Comparison of ENCODE assay signal across 28 mouse cellular contexts in the genomic region with DNA sequence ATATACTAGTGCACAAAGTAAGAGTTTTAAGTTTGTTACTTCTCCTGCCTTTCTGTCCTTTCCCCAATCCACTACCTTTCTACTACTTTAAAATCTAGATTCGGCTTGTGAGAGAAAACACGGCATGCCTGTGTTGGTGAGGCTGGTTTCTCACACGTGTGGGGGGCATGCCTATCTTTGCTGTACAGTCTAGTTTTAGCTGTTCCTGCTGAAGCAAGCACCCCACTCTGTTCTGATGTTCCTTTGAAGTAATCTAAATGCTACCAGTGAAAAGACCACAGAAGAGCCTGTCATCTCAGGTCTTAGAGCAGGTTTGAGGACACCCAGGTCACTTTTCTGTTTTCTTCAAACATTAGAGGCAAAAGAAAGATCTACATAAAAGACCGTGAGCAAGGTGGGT.
DNase-seq lines count a peak whose midpoint lies in the region; ATAC-seq and TF ChIP-seq lines count a peak whose summit lies in the region.
"Had no signal": no experiment of that assay in that cellular context is flagged by ENCODE, and none has a peak within 500 bp of the region (broad histone marks: within the 10 kb centered on the region; RNA-seq: fewer than 3 reads in every experiment).

No protein-coding gene starts in this region.

- peaks cover 16% of the 10 kb centered on the region for H3K79me2 ChIP-seq in MEL (ENCODE audit: control insufficient read depth, insufficient read depth, low read length, poor library complexity)

- no peak overlapping the region for H3K4me3 ChIP-seq in heart, embryonic 12.5 days
- H3K4me3 ChIP-seq in MEL (ENCODE audit: control insufficient read depth in 1 of 2, insufficient read depth in 1 of 2, low read depth in 2 of 2, low read length in 2 of 2) = peak overlapping the region; percentile 1 to 10; a peak in 1 of 4 replicates
- H3K4me3 ChIP-seq in liver, embryonic 12.5 days = no peak overlapping the region
- no peak overlapping the region for H3K4me3 ChIP-seq in liver, postnatal 0 days (ENCODE audit: low read depth, low read length)
- no peak overlapping the region for H3K4me3 ChIP-seq in neural tube, embryonic 15.5 days (replicated peaks)
- H3K4me3 ChIP-seq: embryonic facial prominence, embryonic 13.5 days; forebrain, embryonic 10.5 days; forebrain, embryonic 15.5 days; hindbrain, embryonic 10.5 days; hindbrain, embryonic 15.5 days; lung, embryonic 15.5 days; midbrain, embryonic 12.5 days; neural tube, embryonic 13.5 days had no signal

- intact Hi-C loops in gastrocnemius, postnatal 14 days (cut with DNase I; ENCODE audit: low total_unique reads) = no loop called here

- H3K4me2 ChIP-seq in heart, embryonic 12.5 days = no peak overlapping the region
- peak overlapping the region; percentile 13; the same call in 1 of the 2 replicates for H3K4me2 ChIP-seq in liver, embryonic 12.5 days
- no peak overlapping the region for H3K4me2 ChIP-seq in liver, postnatal 0 days (ENCODE audit: low read depth, low read length)
- no peak overlapping the region for H3K4me2 ChIP-seq in neural tube, embryonic 15.5 days
- H3K4me2 ChIP-seq: embryonic facial prominence, embryonic 13.5 days; forebrain, embryonic 15.5 days; hindbrain, embryonic 15.5 days; lung, embryonic 15.5 days; midbrain, embryonic 12.5 days; neural tube, embryonic 13.5 days had no signal

- no peak for ATAC-seq in heart, embryonic 12.5 days (ENCODE audit: insufficient number of reproducible peaks, low FRiP score)
- ATAC-seq in liver, embryonic 12.5 days = no peak
- no peak for ATAC-seq in liver, postnatal 0 days
- no peak for ATAC-seq in neural tube, embryonic 15.5 days (ENCODE audit: low FRiP score)
- ATAC-seq: activated CD4-positive, CD25-positive, alpha-beta regulatory T cell, adult 4 months; CD4-positive, CD25-positive, alpha-beta regulatory T cell, adult 4 months; forebrain, embryonic 15.5 days; inflammation-experienced regulatory T-cells, adult 6 months had no signal

- no peak for TF ChIP-seq RAD21 in MEL (IDR thresholded peaks at IDR 0.05; ENCODE audit: low read depth, low read length)

- H3K27me3 ChIP-seq in heart, embryonic 12.5 days (replicated peaks) = no peaks in the 10 kb centered on the region
- H3K27me3 ChIP-seq in MEL (ENCODE audit: control insufficient read depth in 1 of 2, insufficient read depth in 2 of 2, low read length in 2 of 2) = no peaks in the 10 kb centered on the region
- H3K27me3 ChIP-seq in liver, embryonic 12.5 days (replicated peaks) = no peaks in the 10 kb centered on the region
- H3K27me3 ChIP-seq in liver, postnatal 0 days (ENCODE audit: insufficient read depth, low read length) = no peaks in the 10 kb centered on the region
- H3K27me3 ChIP-seq in neural tube, embryonic 15.5 days (replicated peaks) = no peaks in the 10 kb centered on the region
- H3K27me3 ChIP-seq: embryonic facial prominence, embryonic 13.5 days; forebrain, embryonic 15.5 days; hindbrain, embryonic 15.5 days; lung, embryonic 15.5 days; midbrain, embryonic 12.5 days; neural tube, embryonic 13.5 days had no signal

- TF ChIP-seq CTCF in MEL (IDR thresholded peaks at IDR 0.05 in 2 of 3, conservative IDR thresholded peaks at IDR 0.05 in 1 of 3; ENCODE audit: control insufficient read depth in 1 of 3, insufficient read depth in 1 of 3, low read depth in 2 of 3, low read length in 3 of 3, poor library complexity in 1 of 3, severe bottlenecking in 1 of 3) = no peak
- TF ChIP-seq CTCF in liver, postnatal 0 days (IDR thresholded peaks at IDR 0.05; ENCODE audit: low read depth) = no peak

- no peak for TF ChIP-seq POLR2A in MEL (IDR thresholded peaks at IDR 0.05; ENCODE audit: control insufficient read depth in 1 of 2, insufficient read depth in 1 of 2, low read depth in 1 of 2, low read length in 2 of 2, poor library complexity in 1 of 2)

- H3K27ac ChIP-seq in heart, embryonic 12.5 days (ENCODE audit: poor library complexity, severe bottlenecking) = 0 out of 2 replicates have a peak overlapping the region, but pooled peaks have one; percentile 4
- peak overlapping the region; percentile 87 for H3K27ac ChIP-seq in MEL (ENCODE audit: control insufficient read depth, low read depth, low read length)
- H3K27ac ChIP-seq in liver, embryonic 12.5 days = peak overlapping the region; percentile 71
- peak overlapping the region; percentile 9 for H3K27ac ChIP-seq in liver, postnatal 0 days (ENCODE audit: low read depth)
- H3K27ac ChIP-seq in neural tube, embryonic 15.5 days (replicated peaks) = no peak overlapping the region
- H3K27ac ChIP-seq: embryonic facial prominence, embryonic 13.5 days; forebrain, embryonic 10.5 days; forebrain, embryonic 15.5 days; hindbrain, embryonic 10.5 days; hindbrain, embryonic 15.5 days; lung, embryonic 15.5 days; midbrain, embryonic 12.5 days; neural tube, embryonic 13.5 days had no signal

- no peaks in the 10 kb centered on the region for H3K9me3 ChIP-seq in heart, embryonic 12.5 days (replicated peaks)
- H3K9me3 ChIP-seq in MEL (replicated peaks; ENCODE audit: insufficient read depth, low read length) = no peaks in the 10 kb centered on the region
- H3K9me3 ChIP-seq in liver, embryonic 12.5 days (replicated peaks) = no peaks in the 10 kb centered on the region
- no peaks in the 10 kb centered on the region for H3K9me3 ChIP-seq in liver, postnatal 0 days (ENCODE audit: low read length)
- H3K9me3 ChIP-seq in neural tube, embryonic 15.5 days (replicated peaks) = no peaks in the 10 kb centered on the region
- H3K9me3 ChIP-seq: embryonic facial prominence, embryonic 13.5 days; forebrain, embryonic 10.5 days; forebrain, embryonic 15.5 days; hindbrain, embryonic 10.5 days; hindbrain, embryonic 15.5 days; lung, embryonic 15.5 days; midbrain, embryonic 12.5 days; neural tube, embryonic 13.5 days had no signal

- H3K36me3 ChIP-seq in heart, embryonic 12.5 days = no peaks in the 10 kb centered on the region
- peaks cover 22 to 55% of the 10 kb centered on the region in 2 experiments for H3K36me3 ChIP-seq in MEL (ENCODE audit: control insufficient read depth in 1 of 2, insufficient read depth in 2 of 2, low read length in 2 of 2)
- H3K36me3 ChIP-seq in liver, embryonic 12.5 days = peaks cover 28% of the 10 kb centered on the region
- H3K36me3 ChIP-seq in liver, postnatal 0 days (replicated peaks; ENCODE audit: insufficient read depth, low read length) = peaks cover 8% of the 10 kb centered on the region
- no peaks in the 10 kb centered on the region for H3K36me3 ChIP-seq in neural tube, embryonic 15.5 days
- H3K36me3 ChIP-seq: forebrain, embryonic 15.5 days; hindbrain, embryonic 15.5 days; lung, embryonic 15.5 days; midbrain, embryonic 12.5 days; neural tube, embryonic 13.5 days had no signal

- TF ChIP-seq EP300 in MEL (IDR thresholded peaks at IDR 0.05; ENCODE audit: low read depth in 1 of 2, low read length in 2 of 2) = no peak; a peak in 2 of 4 replicates
- TF ChIP-seq EP300 in liver, postnatal 0 days (IDR thresholded peaks at IDR 0.05; ENCODE audit: low read depth) = no peak

- DNase-seq in heart, adult 8-10 months (ENCODE audit: low spot score) = no peak
- DNase-seq in MEL (ENCODE audit: low read depth, low spot score) = no peak
- DNase-seq in liver, postnatal 0 days = no peak
- no peak for DNase-seq in gastrocnemius, postnatal 14 days
- DNase-seq: adrenal gland, adult 2 months; adrenal gland, postnatal 36 days; cerebellum, adult 18-20 months; cerebellum, postnatal 10 days; gastrocnemius, postnatal 10 days; kidney, adult 11 months; kidney, postnatal 4 days; left cerebral cortex, postnatal 4 days; retina, postnatal 1 day; right cerebral cortex, postnatal 14 days had no signal

- no peak overlapping the region for H3K9ac ChIP-seq in heart, embryonic 12.5 days
- H3K9ac ChIP-seq in MEL (ENCODE audit: control insufficient read depth, low read depth, low read length, poor library complexity, severe bottlenecking) = peak overlapping the region; percentile 40
- H3K9ac ChIP-seq in liver, embryonic 12.5 days = no peak overlapping the region
- H3K9ac ChIP-seq in liver, postnatal 0 days (replicated peaks) = no peak overlapping the region
- no peak overlapping the region for H3K9ac ChIP-seq in neural tube, embryonic 15.5 days (replicated peaks)
- H3K9ac ChIP-seq: embryonic facial prominence, embryonic 13.5 days; forebrain, embryonic 15.5 days; hindbrain, embryonic 15.5 days; lung, embryonic 15.5 days; midbrain, embryonic 12.5 days; neural tube, embryonic 13.5 days had no signal

- H3K4me1 ChIP-seq in heart, embryonic 12.5 days (replicated peaks) = peaks cover 25% of the 10 kb centered on the region
- H3K4me1 ChIP-seq in MEL (ENCODE audit: control insufficient read depth in 1 of 2, insufficient read depth in 2 of 2, low read length in 2 of 2) = peaks cover 34 to 38% of the 10 kb centered on the region in 2 experiments
- peaks cover 58% of the 10 kb centered on the region for H3K4me1 ChIP-seq in liver, embryonic 12.5 days
- peaks cover 29% of the 10 kb centered on the region for H3K4me1 ChIP-seq in liver, postnatal 0 days (ENCODE audit: insufficient read depth)
- 0 out of 2 replicates have a peak, but pooled peaks cover 2% of the 10 kb centered on the region for H3K4me1 ChIP-seq in neural tube, embryonic 15.5 days
- H3K4me1 ChIP-seq: forebrain, embryonic 10.5 days; hindbrain, embryonic 10.5 days; hindbrain, embryonic 15.5 days; lung, embryonic 15.5 days; midbrain, embryonic 12.5 days had no signal

- WGBS in heart, embryonic 12.5 days = 71% methylated on average over 4 of the region's 4 CpGs
- 52% methylated on average over 4 of the region's 4 CpGs for WGBS in liver, embryonic 12.5 days (ENCODE audit: insufficient replicate concordance)
- WGBS in liver, postnatal 0 days (ENCODE audit: insufficient replicate concordance) = 50% methylated on average over 4 of the region's 4 CpGs
- 95% methylated on average over 4 of the region's 4 CpGs for WGBS in neural tube, embryonic 15.5 days

TF ChIP-seq in MEL, 35 proteins besides CTCF, POLR2A, EP300 and RAD21 (continues in another document):
- TF ChIP-seq MAFK (IDR thresholded peaks at IDR 0.05; ENCODE audit: borderline replicate concordance, low read depth, low read length) (no peak), ETS1 (IDR thresholded peaks at IDR 0.05; ENCODE audit: low read depth, low read length) (no peak), RCOR1 (IDR thresholded peaks at IDR 0.05; ENCODE audit: low read depth, low read length) (no peak; the same call in 1 of the 2 replicates), UBTF (IDR thresholded peaks at IDR 0.05; ENCODE audit: borderline replicate concordance, insufficient read depth, low read depth, low read length) (no peak), MXI1 (IDR thresholded peaks at IDR 0.05; ENCODE audit: low read depth, low read length) (peak; percentile 69), GATA1 (IDR thresholded peaks at IDR 0.05; ENCODE audit: low read depth, low read length) (no peak), ELF1 (IDR thresholded peaks at IDR 0.05; ENCODE audit: low read depth, low read length) (no peak), USF1 (IDR thresholded peaks at IDR 0.05; ENCODE audit: low read depth, low read length) (no peak), ZC3H11A (IDR thresholded peaks at IDR 0.05; ENCODE audit: low read depth, low read length) (no peak), KAT2A (conservative IDR thresholded peaks at IDR 0.05; ENCODE audit: low read depth, low read length) (no peak), SMC3 (IDR thresholded peaks at IDR 0.05; ENCODE audit: low read depth, low read length) (no peak), POLR2AphosphoS5 (IDR thresholded peaks at IDR 0.05; ENCODE audit: borderline replicate concordance, low read depth, low read length) (no peak)

Comparison
In these comparisons a context has a peak if more than half of its experiments do, and no peak if none do; other contexts are left out.
1. H3K4me3 ChIP-seq: peak in MEL (2 of 2); none in heart, embryonic 12.5 days (single experiment), liver, embryonic 12.5 days (single experiment), liver, postnatal 0 days (single experiment) and neural tube, embryonic 15.5 days (single experiment).